Mouse (Mus musculus) brown adipose tissue, adult 24 weeks (tissue): ENCODE measurements around the gene Adamts7. TPM values are rescaled to one million over a fixed set of nuclear protein-coding genes. Genes with fewer than 3 reads are reported as not detected.

Experiments used
- H3K27ac ChIP-seq: fragments of 200-500 bp; replicated peaks from 2 replicates; pipeline ENCODE4 v1.5.1; 2012; ENCODE audit warnings: low read depth, mild to moderate bottlenecking, low read length
- H3K4me1 ChIP-seq: fragments of 200-500 bp; 2 replicates; pipeline ENCODE4 v1.6.1; 2012; ENCODE audit warnings: low read length, mixed read lengths; ENCODE audit not compliant: control insufficient read depth, insufficient read depth, insufficient read length
- H3K4me3 ChIP-seq: fragments of 200-500 bp; 2 replicates; pipeline ENCODE4 v1.5.1; 2012; ENCODE audit warnings: low read depth, mild to moderate bottlenecking, low read length, moderate library complexity; ENCODE audit not compliant: insufficient read depth
- polyA plus RNA-seq: library from polyadenylated mRNA; stranded (reverse); fragments of >200 nt; gene quantifications from 2 replicates; pipeline ENCODE4 v1.2.4, GENCODE M21; 2012; ENCODE audit not compliant: missing spikeins, insufficient read depth, insufficient read length

Adamts7 gene
- polyA plus RNA-seq, 1 experiment, result 0.40 TPM

DNA sequence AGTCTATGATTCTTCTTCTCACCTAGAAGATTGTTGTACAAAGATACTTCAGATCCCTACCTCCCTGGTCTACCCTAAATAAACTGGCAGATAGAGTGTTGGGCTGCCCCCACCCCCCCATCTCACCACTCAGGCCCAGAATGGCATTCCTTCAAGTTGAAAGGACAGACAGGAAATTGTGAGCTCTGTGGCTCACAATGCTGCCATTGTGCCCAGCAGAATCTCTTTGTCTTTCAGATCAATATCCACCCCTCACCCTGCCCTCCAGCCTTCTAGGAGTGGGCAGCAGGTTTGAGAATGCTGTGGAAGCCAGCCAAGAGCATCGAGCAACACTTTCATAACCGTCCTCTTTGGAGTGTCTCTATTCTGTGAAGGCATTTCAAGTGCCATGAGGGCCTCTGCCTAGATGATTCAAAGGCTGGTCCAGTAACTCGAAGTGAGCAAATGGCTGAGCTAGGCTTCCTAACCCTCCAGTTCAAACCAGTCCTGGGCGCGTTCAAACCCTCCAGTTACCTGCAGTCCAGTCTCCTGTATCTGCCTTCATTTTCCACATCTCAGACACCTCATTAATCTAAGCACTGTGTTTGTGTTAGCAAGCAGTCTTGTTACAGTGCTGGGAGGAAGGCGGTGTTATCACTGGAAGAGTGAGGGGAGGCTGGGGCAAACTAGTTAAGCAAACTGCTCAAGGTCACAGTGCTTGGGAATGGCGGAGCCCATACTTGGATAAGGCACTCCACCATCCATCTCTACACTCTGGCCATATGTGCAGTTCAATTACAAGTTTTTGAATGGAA, 29.1 kb upstream of the Adamts7 start:
- H3K4me1 ChIP-seq, result peaks cover 3% of the 10 kb centered on the region; the same call in 1 of the 2 replicates
- no peak overlapping the region for H3K4me3 ChIP-seq
- no peak overlapping the region for H3K27ac ChIP-seq

GRCm38 (mm10) chr9:90135466-90135865, 27.4 kb upstream of the Adamts7 start:
- H3K4me1 ChIP-seq, result peaks cover 3% of the 10 kb centered on the region; the same call in 1 of the 2 replicates
- H3K4me3 ChIP-seq, result no peak overlapping the region
- no peak overlapping the region for H3K27ac ChIP-seq

- Histone ChIP-seq H3K4me1 (peaks cover 3% of the 10 kb centered on the region; the same call in 1 of the 2 replicates), H3K27ac (peak overlapping the region; percentile 27), H3K4me3 (no peak overlapping the region)
Observed at GRCm38 (mm10) chr9:90135963-90136677, 26.7 kb upstream of the Adamts7 start.

DNA sequence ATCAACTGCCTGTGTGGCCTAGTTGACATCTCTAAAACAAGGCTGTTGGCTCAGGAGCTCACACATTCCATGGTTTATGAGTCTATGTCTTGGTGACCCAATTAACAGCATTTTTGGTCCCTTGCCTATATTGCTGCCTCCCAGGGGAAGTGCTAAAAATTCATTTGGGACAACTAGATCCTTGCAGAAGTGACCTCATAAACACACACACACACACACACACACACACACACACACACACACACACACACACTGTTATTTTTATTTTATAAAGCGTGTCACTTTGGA, 26.2 kb upstream of the Adamts7 start:
- peak overlapping the region; percentile 27 for H3K27ac ChIP-seq
- H3K4me1 ChIP-seq, result peaks cover 3% of the 10 kb centered on the region; the same call in 1 of the 2 replicates
- no peak overlapping the region for H3K4me3 ChIP-seq

DNA sequence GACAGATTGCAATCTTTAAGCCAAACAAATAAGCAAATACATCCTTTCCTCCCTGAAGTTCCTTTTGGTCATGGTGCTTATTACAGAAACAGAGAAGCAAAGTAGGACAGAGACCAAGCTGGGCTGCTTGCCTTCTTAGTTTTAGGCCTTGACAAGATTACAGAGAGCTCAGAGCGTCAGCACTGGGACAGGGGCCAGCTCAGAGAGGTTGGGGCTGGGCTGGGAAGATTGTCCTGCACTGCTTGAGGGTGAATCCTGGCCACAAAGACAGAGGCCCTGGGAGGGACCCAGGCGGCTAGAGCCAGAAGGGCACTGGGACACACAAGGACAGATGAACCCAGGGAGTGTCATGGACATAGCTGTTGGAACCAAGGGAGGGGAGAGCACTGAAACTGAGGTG, 17.1 kb upstream of the Adamts7 start:
- H3K4me3 ChIP-seq, result no peak overlapping the region
- peaks cover 9% of the 10 kb centered on the region for H3K4me1 ChIP-seq
- peak overlapping the region; percentile 18; the same call in 1 of the 2 replicates for H3K27ac ChIP-seq

- Histone ChIP-seq H3K4me1 (peaks cover 9% of the 10 kb centered on the region), H3K4me3 (no peak overlapping the region), H3K27ac (no peak overlapping the region)
Observed at GRCm38 (mm10) chr9:90146869-90147268, 16.0 kb upstream of the Adamts7 start.

- no peak overlapping the region for H3K27ac ChIP-seq
- H3K4me3 ChIP-seq, result peak overlapping the region; percentile 42
- H3K4me1 ChIP-seq, result peaks cover 2% of the 10 kb centered on the region
Observed at GRCm38 (mm10) chr9:90162243-90162925, 485 bp upstream of the Adamts7 start.

DNA sequence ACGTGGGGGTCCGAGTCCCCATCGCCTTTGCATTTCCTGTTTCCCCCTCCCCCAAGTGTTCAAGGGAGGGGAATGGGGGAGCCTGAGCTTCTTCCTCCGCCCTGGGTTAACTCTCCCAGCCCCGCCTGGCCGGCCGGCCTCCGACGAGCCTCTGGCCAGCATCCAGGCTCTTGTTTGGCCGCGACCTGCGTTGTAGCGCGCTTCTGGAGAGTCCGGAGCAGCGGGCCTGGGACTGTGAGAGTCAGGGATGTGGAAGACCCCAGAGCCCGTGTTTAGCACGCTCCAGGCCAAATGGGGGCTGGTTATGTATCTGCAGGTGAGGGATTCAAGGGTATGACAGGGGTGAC, 853 bp downstream of the Adamts7 start:
- Histone ChIP-seq H3K27ac (0 out of 2 replicates have a peak overlapping the region, but pooled peaks have one; percentile 6), H3K4me3 (peak overlapping the region; percentile 90), H3K4me1 (peaks cover 2% of the 10 kb centered on the region)

- H3K27ac ChIP-seq, result no peak overlapping the region
- no peak overlapping the region for H3K4me3 ChIP-seq
Observed at GRCm38 (mm10) chr9:90164670-90165453, 2.0 kb downstream of the Adamts7 start.

DNA sequence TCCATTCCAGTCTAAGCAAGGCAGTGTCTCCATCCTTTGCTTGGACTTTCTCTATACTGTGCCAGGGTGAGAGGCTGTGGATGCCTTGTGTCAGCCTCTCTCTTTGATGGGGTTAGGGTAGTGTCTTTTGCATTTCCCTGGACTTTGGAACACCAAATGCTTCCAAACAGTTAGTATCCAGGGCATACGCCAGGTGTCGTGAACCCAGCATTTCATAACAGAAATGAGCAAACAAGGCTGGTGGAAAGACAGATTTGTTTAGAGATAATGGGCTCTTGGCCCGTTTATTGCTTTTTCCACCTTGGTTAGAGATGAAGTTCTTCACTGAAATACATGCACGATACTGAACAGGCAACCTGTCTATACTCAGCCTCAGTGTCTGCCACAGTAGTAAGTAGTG, 2.7 kb downstream of the Adamts7 start:
- Histone ChIP-seq H3K4me3 (no peak overlapping the region), H3K27ac (no peak overlapping the region), H3K4me1 (peaks cover 2% of the 10 kb centered on the region)

More at GRCm38 (mm10) chr9:90164670-90165453, 2.0 kb downstream of the Adamts7 start:
- peaks cover 2% of the 10 kb centered on the region for H3K4me1 ChIP-seq

- Histone ChIP-seq H3K4me1 (peaks cover 2% of the 10 kb centered on the region), H3K27ac (no peak overlapping the region), H3K4me3 (no peak overlapping the region)
Observed at GRCm38 (mm10) chr9:90166615-90167014, 3.7 kb downstream of the Adamts7 start.

DNA sequence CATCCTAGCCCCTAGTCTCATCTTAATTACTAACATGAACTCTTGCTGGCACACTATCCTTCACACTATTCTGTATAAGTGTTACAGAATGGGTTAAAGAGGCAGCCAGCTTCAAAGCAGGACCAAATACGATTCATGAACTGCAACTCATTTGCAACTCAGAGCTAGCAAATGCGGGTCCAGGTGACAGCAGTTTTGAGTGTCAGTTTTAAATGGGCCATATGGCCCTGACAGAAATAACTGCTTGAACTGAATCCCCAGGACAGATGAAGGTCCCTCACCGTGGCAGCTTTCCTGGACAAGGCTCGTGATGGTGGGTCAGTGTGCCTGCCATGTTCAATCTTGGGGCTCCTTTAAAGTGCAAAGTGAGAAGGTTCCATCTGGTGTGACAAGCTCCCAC, 7.1 kb downstream of the Adamts7 start:
- Histone ChIP-seq H3K4me1 (peaks cover 2% of the 10 kb centered on the region), H3K27ac (no peak overlapping the region), H3K4me3 (no peak overlapping the region)

DNA sequence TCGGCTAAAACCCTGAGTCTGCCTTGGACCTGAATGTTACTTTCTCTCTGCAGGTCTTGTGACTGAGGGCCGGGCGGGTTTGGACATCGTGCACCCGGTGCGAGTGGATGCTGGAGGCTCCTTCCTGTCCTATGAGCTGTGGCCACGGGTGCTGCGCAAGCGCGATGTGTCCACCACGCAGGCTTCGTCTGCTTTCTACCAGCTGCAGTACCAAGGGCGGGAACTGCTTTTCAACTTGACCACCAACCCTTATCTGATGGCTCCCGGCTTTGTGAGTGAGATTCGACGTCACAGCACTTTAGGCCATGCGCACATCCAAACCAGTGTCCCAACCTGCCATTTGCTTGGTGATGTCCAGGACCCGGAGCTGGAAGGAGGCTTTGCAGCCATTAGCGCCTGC, 8.6 kb downstream of the Adamts7 start:
- H3K4me3 ChIP-seq, result no peak overlapping the region
- H3K4me1 ChIP-seq, result peaks cover 2% of the 10 kb centered on the region; the same call in 1 of the 2 replicates
- no peak overlapping the region for H3K27ac ChIP-seq

- Histone ChIP-seq H3K4me1 (no peaks in the 10 kb centered on the region), H3K4me3 (no peak overlapping the region), H3K27ac (no peak overlapping the region)
Observed at GRCm38 (mm10) chr9:90172528-90173321, 9.9 kb downstream of the Adamts7 start.
